Mouse (Mus musculus): ENCODE data around the gene Zmym4.

DNA sequence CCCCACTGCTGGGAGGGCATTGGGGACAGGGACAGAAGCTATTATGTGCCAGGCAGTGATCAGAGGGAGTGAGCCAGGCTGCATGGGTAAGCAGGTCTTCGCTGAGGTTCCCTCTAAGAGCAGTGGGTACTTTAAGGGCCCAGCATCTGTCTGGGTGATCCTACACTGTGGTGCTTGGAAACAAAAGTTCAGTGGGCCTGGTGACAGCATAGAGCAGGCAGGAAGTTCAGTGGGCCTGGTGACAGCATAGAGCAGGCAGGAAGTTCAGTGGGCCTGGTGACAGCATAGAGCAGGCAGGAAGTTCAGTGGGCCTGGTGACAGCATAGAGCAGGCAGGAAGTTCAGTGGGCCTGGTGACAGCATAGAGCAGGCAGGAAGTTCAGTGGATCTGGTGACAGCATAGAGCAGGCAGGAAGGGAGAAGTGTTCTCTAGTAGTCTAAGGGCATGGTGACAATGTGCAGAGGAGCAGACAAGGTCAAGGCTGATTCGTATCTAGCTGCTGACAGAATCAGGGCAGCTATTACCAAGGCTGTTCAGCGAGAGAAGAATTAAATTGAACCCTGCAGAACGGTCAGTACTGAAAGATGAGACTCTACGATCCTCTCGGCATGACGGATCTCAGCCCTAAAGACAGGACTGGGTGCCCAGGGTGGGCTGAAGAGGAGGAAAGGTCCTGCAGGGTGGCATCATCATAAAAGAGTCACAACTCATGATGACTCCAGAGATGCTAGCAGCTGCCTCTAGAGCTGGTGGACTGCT, 117.7 kb downstream of the Zmym4 start:
- TF ChIP-seq HCFC1 (IDR thresholded peaks at IDR 0.05; ENCODE audit: low read depth, low read length) (no peak), USF2 (IDR thresholded peaks at IDR 0.05; ENCODE audit: borderline replicate concordance in 1 of 2, insufficient read depth in 1 of 2, low read depth in 1 of 2, low read length in 2 of 2) (no peak), RAD21 (IDR thresholded peaks at IDR 0.05; ENCODE audit: low read depth, low read length) (no peak)
